Mouse (Mus musculus) stomach, embryonic 14.5 days (tissue): ENCODE measurements around the gene Sh3bgrl. TPM values are rescaled to one million over a fixed set of nuclear protein-coding genes. Genes with fewer than 3 reads are reported as not detected.

ENCODE experiments used
- ATAC-seq: fragments of 200-750 bp; cut with Nextera tagmentation; 2 replicates; pipeline ENCODE4 v1.8.0; 2017; ENCODE audit warnings: low read depth, moderate TSS enrichment; ENCODE audit not compliant: insufficient number of reproducible peaks, insufficient read depth, low FRiP score
- H3K27ac ChIP-seq: fragments of 300-500 bp; sonication (generic); 2 replicates; pipeline ENCODE4 v1.5.1; 2014; ENCODE audit warnings: mild to moderate bottlenecking, low read length, moderate library complexity, mixed read lengths
- H3K27me3 ChIP-seq: fragments of 300-500 bp; sonication (generic); 2 replicates; pipeline ENCODE4 v1.6.1; 2014; ENCODE audit warnings: low read length, control low read depth, mixed read lengths; ENCODE audit not compliant: control insufficient read depth, insufficient read depth
- H3K36me3 ChIP-seq: fragments of 300-500 bp; sonication (generic); 2 replicates; pipeline ENCODE4 v1.6.1; 2014; ENCODE audit warnings: mild to moderate bottlenecking, control low read depth, low read length, moderate library complexity, mixed read lengths; ENCODE audit not compliant: control insufficient read depth, insufficient read depth
- H3K4me1 ChIP-seq: fragments of 300-500 bp; sonication (generic); 2 replicates; pipeline ENCODE4 v1.6.1; 2014; ENCODE audit warnings: low read length, control low read depth, mixed read lengths; ENCODE audit not compliant: control insufficient read depth, insufficient read depth
- H3K4me2 ChIP-seq: fragments of 300-500 bp; sonication (generic); replicated peaks from 2 replicates; pipeline ENCODE4 v1.6.1; 2014; ENCODE audit warnings: low read depth, low read length, control low read depth
- H3K4me3 ChIP-seq: fragments of 300-500 bp; sonication (generic); 2 replicates; pipeline ENCODE4 v1.5.1; 2014; ENCODE audit warnings: low read depth, low read length, control low read depth
- H3K9ac ChIP-seq: fragments of 300-500 bp; sonication (generic); replicated peaks from 2 replicates; pipeline ENCODE4 v1.6.1; 2014; ENCODE audit warnings: low read depth, mild to moderate bottlenecking, control low read depth, low read length, moderate library complexity, mixed read lengths
- H3K9me3 ChIP-seq: fragments of 300-500 bp; sonication (generic); 2 replicates; pipeline ENCODE4 v1.6.1; 2016; ENCODE audit warnings: low read depth, low read length, control low read depth; ENCODE audit not compliant: control insufficient read depth
- WGBS: fragments of 180-500 bp; shearing (Covaris S2); extraction: QIAGEN DNeasy Blood & Tissue Kit; methylation state at CpG from one replicate; pipeline ENCODE4 v1.1.7; 2014; 5-methylcytosine and 5-hydroxymethylcytosine counted together
- polyA plus RNA-seq: library from polyadenylated mRNA; unstranded; fragments of >200 nt; fragmentation: Nextera tagmentation; extraction: Ambion mirVana; gene quantifications from 2 replicates; pipeline ENCODE4 v1.2.1, GENCODE M21; 2014

Sh3bgrl gene
- polyA plus RNA-seq, 1 experiment from 2014 or later: 174 TPM

DNA sequence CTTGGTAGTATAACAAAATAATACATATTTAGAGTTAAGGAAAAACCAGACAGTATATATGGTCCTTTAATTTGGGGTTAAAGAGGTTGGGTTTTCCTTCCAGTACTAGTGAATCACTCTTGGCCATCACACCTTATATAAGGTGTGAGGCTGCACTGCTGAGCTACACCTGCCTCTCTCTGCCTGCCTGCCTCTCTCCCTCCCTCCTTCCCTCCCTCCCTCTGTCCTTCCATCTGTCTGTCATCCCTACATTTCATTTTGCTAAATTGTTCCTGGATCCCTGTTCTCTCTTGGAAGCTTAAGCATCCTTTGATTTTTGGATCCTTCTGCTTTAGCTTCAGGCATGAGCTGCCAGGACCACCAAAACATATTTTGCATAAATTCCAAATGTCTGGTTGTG, 28.6 kb downstream of the Sh3bgrl start:
- no peak overlapping the region for H3K4me3 ChIP-seq
- H3K4me1 ChIP-seq: peaks cover 12% of the 10 kb centered on the region; the same call in 1 of the 2 replicates
- ATAC-seq: no peak
- no peak overlapping the region for H3K27ac ChIP-seq
- H3K4me2 ChIP-seq: no peak overlapping the region
- no peak overlapping the region for H3K9ac ChIP-seq
- H3K36me3 ChIP-seq: no peaks in the 10 kb centered on the region
- H3K27me3 ChIP-seq: no peaks in the 10 kb centered on the region
- no peaks in the 10 kb centered on the region for H3K9me3 ChIP-seq

GRCm38 (mm10) chrX:109126847-109127246, 31.7 kb downstream of the Sh3bgrl start:
- Histone ChIP-seq H3K4me2 (no peak overlapping the region), H3K4me3 (no peak overlapping the region), H3K27ac (no peak overlapping the region), H3K4me1 (peaks cover 2% of the 10 kb centered on the region; the same call in 1 of the 2 replicates), H3K9me3 (no peaks in the 10 kb centered on the region), H3K27me3 (no peaks in the 10 kb centered on the region), H3K36me3 (no peaks in the 10 kb centered on the region), H3K9ac (no peak overlapping the region)
- WGBS: 57% methylated on average over 1 of the region's 1 CpGs
- no peak for ATAC-seq

DNA sequence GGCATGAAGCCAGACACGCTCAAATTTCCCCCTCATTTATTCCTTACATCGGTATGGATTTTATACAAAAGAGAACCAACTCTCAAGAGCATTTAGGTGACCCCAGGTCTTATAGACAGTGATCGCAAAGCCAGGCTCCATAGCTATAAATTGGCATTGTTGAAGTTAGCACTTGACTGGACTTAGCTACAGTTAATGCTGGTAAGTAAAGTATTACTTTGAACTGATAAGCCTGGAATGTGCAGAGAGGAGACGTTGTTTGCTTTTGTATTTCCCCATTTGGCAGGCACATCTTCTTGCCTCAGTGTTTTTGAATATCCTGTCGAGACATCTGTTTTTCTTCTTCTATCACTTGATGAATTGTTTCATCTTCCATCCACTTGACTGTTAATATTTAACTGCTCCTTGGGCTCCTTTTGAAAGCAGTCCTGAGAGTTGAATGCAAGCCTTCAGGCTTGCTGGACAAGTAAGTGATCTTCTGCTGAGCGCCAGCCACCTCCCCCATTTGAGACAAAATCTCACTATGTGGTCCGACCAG, 32.5 kb downstream of the Sh3bgrl start:
- Histone ChIP-seq H3K9ac (no peak overlapping the region), H3K4me1 (no peaks in the 10 kb centered on the region), H3K27me3 (no peaks in the 10 kb centered on the region), H3K27ac (no peak overlapping the region), H3K4me3 (no peak overlapping the region), H3K36me3 (no peaks in the 10 kb centered on the region), H3K4me2 (no peak overlapping the region), H3K9me3 (no peaks in the 10 kb centered on the region)
- peak; percentile 56; the same call in 1 of the 2 replicates for ATAC-seq
- 37% methylated on average over 7 of the region's 7 CpGs for WGBS

GRCm38 (mm10) chrX:109130066-109130465, 34.9 kb downstream of the Sh3bgrl start:
- 91% methylated on average over 1 of the region's 1 CpGs for WGBS
- no peak for ATAC-seq
- no peak overlapping the region for H3K27ac ChIP-seq
- H3K4me3 ChIP-seq: no peak overlapping the region
- no peaks in the 10 kb centered on the region for H3K36me3 ChIP-seq
- H3K4me1 ChIP-seq: no peaks in the 10 kb centered on the region
- no peak overlapping the region for H3K4me2 ChIP-seq
- no peak overlapping the region for H3K9ac ChIP-seq
- H3K27me3 ChIP-seq: no peaks in the 10 kb centered on the region
- H3K9me3 ChIP-seq: no peaks in the 10 kb centered on the region

- Histone ChIP-seq H3K9ac (no peak overlapping the region), H3K27ac (no peak overlapping the region), H3K27me3 (no peaks in the 10 kb centered on the region), H3K36me3 (no peaks in the 10 kb centered on the region), H3K4me3 (no peak overlapping the region), H3K4me2 (no peak overlapping the region), H3K4me1 (0 out of 2 replicates have a peak, but pooled peaks cover under 1% of the 10 kb centered on the region), H3K9me3 (no peaks in the 10 kb centered on the region)
- WGBS: 72% methylated on average over 2 of the region's 2 CpGs
- ATAC-seq: no peak
Measured at GRCm38 (mm10) chrX:109131834-109132233, 36.7 kb downstream of the Sh3bgrl start.

DNA sequence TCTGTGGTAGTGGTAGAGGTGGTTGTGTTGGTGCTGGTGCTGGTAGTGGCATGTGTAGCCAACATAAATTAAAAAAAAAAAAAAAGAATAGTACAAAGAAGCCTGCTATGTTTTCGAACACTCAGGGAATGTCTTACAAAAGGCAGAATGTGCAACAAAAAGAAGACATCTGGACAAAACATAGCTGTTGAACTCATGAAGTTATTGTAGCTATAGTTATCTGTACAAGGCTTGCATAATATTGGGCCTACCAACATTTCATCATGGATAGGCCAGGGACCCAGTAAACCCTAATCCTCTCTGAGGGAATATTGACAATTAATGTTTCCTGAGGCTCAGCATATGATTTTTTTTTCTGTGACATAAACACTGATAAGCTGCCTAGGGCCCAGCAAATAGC, 37.3 kb downstream of the Sh3bgrl start:
- Histone ChIP-seq H3K27me3 (no peaks in the 10 kb centered on the region), H3K9ac (no peak overlapping the region), H3K36me3 (no peaks in the 10 kb centered on the region), H3K27ac (no peak overlapping the region), H3K4me1 (0 out of 2 replicates have a peak, but pooled peaks cover 2% of the 10 kb centered on the region), H3K4me3 (no peak overlapping the region), H3K4me2 (no peak overlapping the region), H3K9me3 (no peaks in the 10 kb centered on the region)
- 81% methylated on average over 1 of the region's 1 CpGs for WGBS
- ATAC-seq: no peak

DNA sequence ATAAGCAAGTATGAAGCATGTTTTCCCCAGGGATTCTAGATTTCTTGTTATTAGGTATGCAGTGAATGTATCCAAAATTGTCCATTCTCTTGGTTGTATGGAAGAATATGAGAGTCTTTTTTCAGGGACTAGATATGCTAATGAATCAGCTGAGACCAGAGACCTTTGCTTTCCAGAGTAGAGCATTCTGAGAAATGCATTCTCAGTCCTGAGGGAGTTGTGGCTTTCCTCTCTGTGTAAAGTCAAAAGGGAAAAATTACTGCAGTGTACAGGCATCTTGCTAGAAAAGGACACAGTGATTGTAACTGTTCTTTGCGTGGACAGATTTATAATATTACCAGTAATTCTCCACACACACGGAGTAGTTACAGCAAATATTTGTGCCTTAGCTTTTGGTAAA, 38.3 kb downstream of the Sh3bgrl start:
- Histone ChIP-seq H3K4me3 (no peak overlapping the region), H3K4me1 (0 out of 2 replicates have a peak, but pooled peaks cover 2% of the 10 kb centered on the region), H3K36me3 (no peaks in the 10 kb centered on the region), H3K9ac (no peak overlapping the region), H3K4me2 (no peak overlapping the region), H3K9me3 (no peaks in the 10 kb centered on the region), H3K27ac (no peak overlapping the region), H3K27me3 (no peaks in the 10 kb centered on the region)
- ATAC-seq: no peak
- 56% methylated on average over 2 of the region's 2 CpGs for WGBS

GRCm38 (mm10) chrX:109136306-109136705, 41.1 kb downstream of the Sh3bgrl start:
- H3K4me2 ChIP-seq: no peak overlapping the region
- no peak for ATAC-seq
- no peak overlapping the region for H3K27ac ChIP-seq
- H3K4me3 ChIP-seq: no peak overlapping the region
- no peak overlapping the region for H3K9ac ChIP-seq
- no peaks in the 10 kb centered on the region for H3K9me3 ChIP-seq
- H3K27me3 ChIP-seq: no peaks in the 10 kb centered on the region
- H3K4me1 ChIP-seq: 0 out of 2 replicates have a peak, but pooled peaks cover 2% of the 10 kb centered on the region
- H3K36me3 ChIP-seq: no peaks in the 10 kb centered on the region

DNA sequence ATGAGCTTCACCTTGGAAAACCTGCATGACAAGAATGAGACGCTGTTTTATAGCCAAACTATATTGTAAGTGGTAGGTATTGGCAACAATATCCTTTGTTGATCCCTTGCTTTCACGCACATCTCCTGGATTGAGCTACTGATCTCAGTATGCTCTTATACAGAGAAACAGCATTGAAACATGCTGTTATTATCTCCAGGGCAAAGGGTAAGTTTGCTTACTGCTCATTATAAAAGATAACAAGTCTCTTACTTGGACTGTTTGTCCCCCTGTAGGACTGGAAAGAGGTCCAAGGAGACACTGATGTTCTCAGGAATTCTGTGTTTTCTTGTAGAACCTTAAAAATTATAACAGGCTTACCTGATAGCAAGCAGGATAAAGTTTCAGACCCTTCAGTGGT, 41.7 kb downstream of the Sh3bgrl start:
- 58% methylated on average over 2 of the region's 2 CpGs for WGBS
- Histone ChIP-seq H3K4me3 (no peak overlapping the region), H3K36me3 (no peaks in the 10 kb centered on the region), H3K27ac (no peak overlapping the region), H3K27me3 (no peaks in the 10 kb centered on the region), H3K4me2 (no peak overlapping the region), H3K9me3 (no peaks in the 10 kb centered on the region), H3K4me1 (0 out of 2 replicates have a peak, but pooled peaks cover 2% of the 10 kb centered on the region), H3K9ac (no peak overlapping the region)
- ATAC-seq: no peak
